Mouse (Mus musculus): ENCODE measurements around the gene Glp1r. TPM values are rescaled to one million over a fixed set of nuclear protein-coding genes. Genes with fewer than 3 reads are reported as not detected.

The Glp1r gene
- 0.06 TPM in 1 of 2 replicates, not detected in the other for total RNA-seq (2021)
- long read RNA-seq: 0 reads

GRCm38 (mm10) chr17:30901627-30902026 lies at the start of gene Glp1r:
Gene Glp1r (plus strand): TSS chr17:30901817.
- peak; percentile 18 for DNase-seq

- DNase-seq: no peak
Measured at GRCm38 (mm10) chr17:30852345-30852744, 49.3 kb upstream of the Glp1r start.

- DNase-seq: no peak
Measured at GRCm38 (mm10) chr17:30857347-30857746, 44.3 kb upstream of the Glp1r start.

GRCm38 (mm10) chr17:30858586-30859259 lies 42.9 kb upstream of the Glp1r start:
- DNase-seq: no peak

- DNase-seq: no peak
Measured at GRCm38 (mm10) chr17:30859989-30860585, 41.5 kb upstream of the Glp1r start.

GRCm38 (mm10) chr17:30860606-30861005 lies 41.0 kb upstream of the Glp1r start:
- DNase-seq: no peak

GRCm38 (mm10) chr17:30866281-30866680 lies 35.3 kb upstream of the Glp1r start:
- DNase-seq: no peak

GRCm38 (mm10) chr17:30866966-30867365 lies 34.7 kb upstream of the Glp1r start:
- DNase-seq: peak; percentile 38

GRCm38 (mm10) chr17:30871040-30871439 lies 30.6 kb upstream of the Glp1r start:
- DNase-seq: no peak

- no peak for DNase-seq
Measured at GRCm38 (mm10) chr17:30874276-30874675, 27.3 kb upstream of the Glp1r start.

- DNase-seq: no peak
Measured at GRCm38 (mm10) chr17:30877456-30877855, 24.2 kb upstream of the Glp1r start.

GRCm38 (mm10) chr17:30878626-30879025 lies 23.0 kb upstream of the Glp1r start:
- DNase-seq: no peak

GRCm38 (mm10) chr17:30880391-30880790 lies 21.2 kb upstream of the Glp1r start:
- DNase-seq: no peak

GRCm38 (mm10) chr17:30881001-30881400 lies 20.6 kb upstream of the Glp1r start:
- no peak for DNase-seq

GRCm38 (mm10) chr17:30882206-30882605 lies 19.4 kb upstream of the Glp1r start:
- no peak for DNase-seq

GRCm38 (mm10) chr17:30883534-30883933 lies 18.1 kb upstream of the Glp1r start:
- DNase-seq: no peak

GRCm38 (mm10) chr17:30892086-30892485 lies 9.5 kb upstream of the Glp1r start:
- no peak for DNase-seq

- DNase-seq: no peak
Measured at GRCm38 (mm10) chr17:30892730-30893129, 8.9 kb upstream of the Glp1r start.

GRCm38 (mm10) chr17:30897075-30897474 lies 4.5 kb upstream of the Glp1r start:
- DNase-seq: no peak

- no peak for DNase-seq
Measured at GRCm38 (mm10) chr17:30904096-30904495, 2.5 kb downstream of the Glp1r start.

- no peak for DNase-seq
Measured at GRCm38 (mm10) chr17:30907577-30907976, 6.0 kb downstream of the Glp1r start.

GRCm38 (mm10) chr17:30910866-30911731 lies 9.5 kb downstream of the Glp1r start:
- peak; percentile 66 for DNase-seq

GRCm38 (mm10) chr17:30911732-30912088 lies 10.1 kb downstream of the Glp1r start:
- no peak for DNase-seq
